In genomic region chr9:14363540-14363939, GRCm38 (mm10) we compare ENCODE assay signal across 10 mouse cellular contexts. TPM values are rescaled to one million over a fixed set of nuclear protein-coding genes. Genes with fewer than 3 reads are reported as not detected.
DNase-seq lines count a peak whose midpoint lies in the region; ATAC-seq and TF ChIP-seq lines count a peak whose summit lies in the region.
"Had no signal": no experiment of that assay in that cellular context is flagged by ENCODE, and none has a peak within 500 bp of the region (broad histone marks: within the 10 kb centered on the region; RNA-seq: fewer than 3 reads in every experiment).

No protein-coding gene starts in this region.

- H3K27ac ChIP-seq in lung, postnatal 0 days (ENCODE audit: low read length), result no peak overlapping the region
- no peak overlapping the region for H3K27ac ChIP-seq in intestine, embryonic 16.5 days (ENCODE audit: low read length)
- H3K27ac ChIP-seq: midbrain, embryonic 13.5 days had no signal

- no peaks in the 10 kb centered on the region for H3K27me3 ChIP-seq in lung, postnatal 0 days (replicated peaks; ENCODE audit: insufficient read depth, low read length)
- H3K27me3 ChIP-seq in intestine, embryonic 16.5 days (replicated peaks; ENCODE audit: control insufficient read depth, insufficient read depth, low read length), result no peaks in the 10 kb centered on the region
- H3K27me3 ChIP-seq: midbrain, embryonic 13.5 days had no signal

- 85% methylated on average over 6 of the region's 6 CpGs for WGBS in lung, postnatal 0 days
- WGBS in intestine, embryonic 16.5 days, result 90% methylated on average over 6 of the region's 6 CpGs

- no peak overlapping the region for H3K4me3 ChIP-seq in lung, postnatal 0 days (ENCODE audit: low read depth, low read length)
- no peak overlapping the region for H3K4me3 ChIP-seq in intestine, embryonic 16.5 days (ENCODE audit: low read length)
- H3K4me3 ChIP-seq: midbrain, embryonic 13.5 days had no signal

- peak; percentile 37 for DNase-seq in CD4-positive, CD25-positive, alpha-beta regulatory T cell, adult 2 months (ENCODE audit: low read depth, low spot score)
- peak; percentile 13 for DNase-seq in lung, postnatal 14 days
- DNase-seq in lung, postnatal 0 days (ENCODE audit: low spot score), result no peak
- no peak for DNase-seq in ovary, postnatal 10 days (ENCODE audit: low spot score)
- no peak for DNase-seq in urinary bladder, postnatal 25 days (ENCODE audit: low spot score)
- DNase-seq: gastrocnemius, postnatal 14 days had no signal

- ATAC-seq in CD4-positive, CD25-positive, alpha-beta regulatory T cell, adult 4 months, result no peak
- no peak for ATAC-seq in lung, postnatal 0 days
- peak; percentile 42; the same call in 1 of the 2 replicates for ATAC-seq in intestine, embryonic 16.5 days
- peak; percentile 67 for ATAC-seq in megakaryocyte-erythroid progenitor cell, adult 5-6 weeks (replicated peaks; ENCODE audit: low FRiP score, low TSS enrichment, poor library complexity, severe bottlenecking)
- ATAC-seq: midbrain, embryonic 13.5 days had no signal

- TF ChIP-seq CTCF in lung, postnatal 0 days (IDR thresholded peaks at IDR 0.05), result no peak

- H3K9ac ChIP-seq in lung, postnatal 0 days (replicated peaks; ENCODE audit: low read depth), result no peak overlapping the region
- H3K9ac ChIP-seq in intestine, embryonic 16.5 days (ENCODE audit: low read depth, low read length), result no peak overlapping the region
- H3K9ac ChIP-seq: midbrain, embryonic 13.5 days had no signal

- no peak overlapping the region for H3K4me2 ChIP-seq in lung, postnatal 0 days (replicated peaks; ENCODE audit: low read depth, low read length)
- no peak overlapping the region for H3K4me2 ChIP-seq in intestine, embryonic 16.5 days (ENCODE audit: low read depth, low read length)
- H3K4me2 ChIP-seq: midbrain, embryonic 13.5 days had no signal

- no peak for TF ChIP-seq EP300 in lung, postnatal 0 days (IDR thresholded peaks at IDR 0.05)

- no peaks in the 10 kb centered on the region for H3K36me3 ChIP-seq in lung, postnatal 0 days (ENCODE audit: insufficient read depth, low read length)
- no peaks in the 10 kb centered on the region for H3K36me3 ChIP-seq in intestine, embryonic 16.5 days (ENCODE audit: control insufficient read depth, insufficient read depth, low read length)
- H3K36me3 ChIP-seq: midbrain, embryonic 13.5 days had no signal

- H3K4me1 ChIP-seq in lung, postnatal 0 days (ENCODE audit: insufficient read depth, low read depth, low read length), result no peaks in the 10 kb centered on the region
- H3K4me1 ChIP-seq in intestine, embryonic 16.5 days (ENCODE audit: control insufficient read depth, insufficient read depth, low read length), result no peaks in the 10 kb centered on the region
- H3K4me1 ChIP-seq: midbrain, embryonic 13.5 days had no signal

- H3K9me3 ChIP-seq in lung, postnatal 0 days (ENCODE audit: low read length), result no peaks in the 10 kb centered on the region
- no peaks in the 10 kb centered on the region for H3K9me3 ChIP-seq in intestine, embryonic 16.5 days (ENCODE audit: control insufficient read depth, low read length)
- H3K9me3 ChIP-seq: midbrain, embryonic 13.5 days had no signal

RNA-seq across cellular contexts. Expression of gene Endod1, which starts 17.8 kb away (rescaled TPM):
- 10 to 100 TPM; 23.0 to 31.9 TPM for polyA plus RNA-seq in CD4-positive, CD25-positive, alpha-beta regulatory T cell, adult 4 months (2017; shearing (Covaris generic))
- 14.4 and 16.6 TPM in 2 replicates for polyA plus RNA-seq in lung, postnatal 0 days (2015; fragmentation: Nextera tagmentation; extraction: Ambion mirVana)
- polyA plus RNA-seq in intestine, embryonic 16.5 days (2015; fragmentation: Nextera tagmentation; extraction: Ambion mirVana), result 24.9 and 27.4 TPM in 2 replicates
- total RNA-seq in megakaryocyte-erythroid progenitor cell, adult 5-6 weeks (2014; fragmentation: Nextera tagmentation), result 28.0 and 34.4 TPM in 2 replicates
- 22.9 and 31.4 TPM in 2 replicates for total RNA-seq in megakaryocyte-erythroid progenitor cell, adult 5-6 weeks (2017)

Comparison
In these comparisons a context has a peak if more than half of its experiments do, and no peak if none do; other contexts are left out.
1. DNase-seq: peak in CD4-positive, CD25-positive, alpha-beta regulatory T cell, adult 2 months (single experiment) and lung, postnatal 14 days (single experiment); none in lung, postnatal 0 days (single experiment), ovary, postnatal 10 days (single experiment) and urinary bladder, postnatal 25 days (single experiment).
2. ATAC-seq: peak in intestine, embryonic 16.5 days (single experiment) and megakaryocyte-erythroid progenitor cell, adult 5-6 weeks (single experiment); none in CD4-positive, CD25-positive, alpha-beta regulatory T cell, adult 4 months (single experiment) and lung, postnatal 0 days (single experiment).